Mouse (Mus musculus): Measurements from ENCODE around the gene Trim72.

The Trim72 gene

DNA sequence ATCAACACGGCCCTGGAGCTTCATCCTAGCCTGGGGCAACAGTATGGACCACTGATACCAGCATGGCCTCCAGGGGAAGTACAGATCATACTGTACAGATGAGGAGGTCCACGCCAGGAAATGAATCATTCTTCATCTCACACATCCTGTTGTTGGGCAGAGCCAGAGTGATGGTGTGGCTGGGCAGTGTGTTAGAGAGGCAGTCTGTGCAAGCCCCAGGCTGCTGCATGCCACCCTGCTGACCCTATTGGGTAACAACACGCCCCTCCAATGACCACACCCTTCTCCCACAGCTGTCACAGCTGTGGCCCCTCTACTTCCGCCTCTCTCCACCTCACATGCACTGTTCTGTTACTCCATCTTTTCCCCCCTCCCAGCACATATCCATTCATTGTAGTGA, 47.0 kb downstream of the Trim72 start:
- no peak for DNase-seq (ENCODE audit: low spot score in 2 of 2)

DNA sequence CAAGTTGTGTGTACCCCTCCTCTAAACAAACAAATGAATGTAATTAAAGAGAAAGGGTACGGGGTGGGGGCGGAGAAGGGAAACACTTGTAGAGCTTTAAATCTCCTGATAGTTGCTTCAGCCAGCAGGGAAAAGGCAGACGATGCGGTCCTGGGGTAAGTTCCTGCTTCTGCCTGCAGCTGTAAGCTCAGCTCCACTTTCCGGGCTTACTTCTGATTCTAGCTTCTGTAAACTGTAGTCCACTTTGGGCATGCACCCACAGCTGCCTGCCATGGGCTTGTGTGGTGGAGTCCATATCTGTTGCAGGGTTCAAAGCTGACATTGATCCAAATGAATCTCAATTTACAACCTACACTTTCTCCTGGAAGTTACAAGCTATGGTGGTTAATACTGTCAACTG, 49.3 kb downstream of the Trim72 start:
- peak in 1 of 2 experiments; percentile 27 for DNase-seq (ENCODE audit: low spot score in 2 of 2)

DNA sequence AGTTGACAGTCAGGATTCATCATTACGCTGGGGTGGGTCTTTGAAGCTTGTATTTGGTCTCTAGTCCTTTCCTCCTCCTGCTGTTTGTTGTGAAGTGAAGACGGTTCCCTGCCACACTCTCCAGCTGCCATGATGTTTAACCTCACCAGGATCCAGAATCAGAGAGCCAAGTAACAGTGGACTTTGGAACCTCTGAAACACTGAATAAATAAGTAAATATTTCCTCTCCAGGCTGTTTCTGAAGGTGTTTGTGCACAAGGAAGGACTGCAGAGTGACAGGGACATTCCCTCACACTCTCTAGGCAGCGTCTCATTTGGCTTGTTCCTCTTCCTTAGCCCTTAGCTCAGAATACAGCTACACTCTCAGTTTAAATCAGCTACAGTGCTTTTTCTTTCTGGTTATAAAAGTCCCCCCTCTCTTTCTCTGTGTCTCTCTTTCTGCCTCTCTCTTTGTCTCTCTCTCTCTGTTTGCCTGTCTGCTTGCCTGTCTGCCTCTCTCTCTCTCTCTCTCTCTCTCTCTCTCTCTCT, 53.2 kb downstream of the Trim72 start:
- DNase-seq (ENCODE audit: low spot score in 2 of 2), result no peak

DNA sequence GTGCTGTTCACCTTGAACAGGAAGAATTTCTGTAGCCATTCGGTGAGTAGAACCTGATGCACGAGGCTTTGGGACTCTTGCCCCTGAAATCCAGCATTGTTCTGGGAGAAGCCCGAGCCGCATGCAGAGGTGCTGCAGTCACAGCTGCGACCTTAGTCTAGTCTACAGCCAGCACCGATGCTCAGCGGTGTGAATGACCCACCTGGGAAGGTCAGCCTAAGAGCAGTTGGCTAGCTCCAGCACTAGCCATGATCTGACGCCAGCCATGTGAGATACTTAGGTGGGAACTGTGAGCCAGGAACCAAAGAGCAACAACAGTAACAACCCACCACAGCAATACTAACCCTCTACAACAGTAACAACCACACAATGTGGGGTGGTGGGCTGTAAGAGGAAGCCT, 54.1 kb downstream of the Trim72 start:
- no peak for DNase-seq (ENCODE audit: low spot score in 2 of 2)

DNA sequence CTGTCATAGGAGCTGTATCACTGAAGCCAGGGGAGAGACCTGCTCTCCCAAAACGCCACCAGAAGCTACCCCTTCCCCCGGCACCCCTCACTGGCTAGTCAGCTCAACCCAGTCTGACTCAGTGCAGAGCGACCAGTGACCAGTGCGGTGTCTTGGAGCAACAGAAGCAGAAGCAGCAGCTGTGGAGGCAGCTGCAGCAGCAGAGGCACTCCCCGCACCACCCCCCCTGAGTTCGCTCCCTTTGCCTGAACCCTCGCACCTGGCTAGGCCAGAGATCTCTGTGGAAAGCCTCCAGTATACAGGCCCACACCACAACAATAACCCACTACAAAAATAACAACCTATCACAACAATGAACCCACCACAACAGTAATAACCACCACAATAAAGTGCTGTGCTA, 54.8 kb downstream of the Trim72 start:
- peak; percentile 27 to 34 for DNase-seq (ENCODE audit: low spot score in 2 of 2)

DNA sequence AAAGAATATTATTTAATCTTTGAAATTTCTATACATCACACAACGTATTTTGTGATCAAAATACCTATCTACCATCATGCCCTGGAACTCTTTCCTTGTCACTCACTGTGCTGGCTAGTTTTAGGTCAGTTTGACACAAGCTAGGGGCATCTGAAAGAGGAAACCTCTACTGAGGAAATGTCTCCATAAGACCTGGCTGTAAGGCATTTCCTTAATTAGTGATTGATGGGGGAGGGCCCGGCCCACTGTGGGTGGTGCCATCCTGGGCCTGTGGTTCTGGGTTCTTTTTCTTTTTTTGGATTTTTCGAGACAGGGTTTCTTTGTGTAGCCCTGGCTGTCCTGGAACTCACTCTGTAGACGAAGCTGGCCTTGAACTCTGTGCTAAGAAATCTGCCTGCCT, 55.3 kb downstream of the Trim72 start:
- no peak for DNase-seq (ENCODE audit: low spot score in 2 of 2)
